Mouse (Mus musculus): ENCODE results near the gene Olr1. TPM values are rescaled to one million over a fixed set of nuclear protein-coding genes. Genes with fewer than 3 reads are reported as not detected.
"Not testable (repeated sequence)": the region's sequence is repeated elsewhere in the genome, so short reads cannot be mapped to it uniquely, and the experiment has no call there.

The Olr1 gene
- polyA plus RNA-seq, 1 experiment from 2014 or later = 0.15 TPM

GRCm38 (mm10) chr6:129515068-129515467 lies 8.1 kb upstream of the Olr1 start:
- no peak for ATAC-seq (ENCODE audit: low read depth)
- no peak overlapping the region for H3K9ac ChIP-seq (ENCODE audit: low read length)
- no peak overlapping the region for H3K4me3 ChIP-seq (ENCODE audit: low read length)
- no peak overlapping the region for H3K4me2 ChIP-seq (ENCODE audit: low read depth, low read length)
- no peaks in the 10 kb centered on the region for H3K27me3 ChIP-seq (ENCODE audit: control insufficient read depth, insufficient read depth, low read depth, low read length)
- H3K36me3 ChIP-seq (ENCODE audit: control insufficient read depth, insufficient read depth, low read length) = no peaks in the 10 kb centered on the region
- WGBS = 71% methylated on average over 3 of the region's 3 CpGs
- H3K9me3 ChIP-seq (ENCODE audit: control insufficient read depth, low read length) = no peaks in the 10 kb centered on the region
- no peak overlapping the region for H3K27ac ChIP-seq (ENCODE audit: low read length)
- peaks cover 12% of the 10 kb centered on the region for H3K4me1 ChIP-seq (replicated peaks; ENCODE audit: control insufficient read depth, insufficient read depth, low read length)

DNA sequence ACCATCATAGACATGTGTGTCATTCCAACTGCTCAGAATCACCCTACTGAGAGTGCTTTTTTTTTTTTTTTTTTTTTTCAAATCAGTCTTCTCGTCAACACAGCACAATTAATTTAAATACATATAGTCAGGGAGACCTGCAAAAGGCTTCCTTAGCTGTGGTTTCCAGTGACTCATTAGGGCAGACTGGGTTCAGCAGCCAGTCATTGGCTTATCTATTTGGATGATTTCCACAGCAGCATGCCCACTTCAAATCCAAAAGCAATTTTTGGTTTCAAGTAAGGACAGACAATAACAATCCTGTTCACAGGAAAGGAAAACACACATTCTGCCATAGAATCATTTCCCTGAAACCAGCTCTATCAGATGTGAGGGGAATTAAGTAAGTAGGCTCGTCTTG lies 7.4 kb upstream of the Olr1 start:
- no peaks in the 10 kb centered on the region for H3K9me3 ChIP-seq (ENCODE audit: control insufficient read depth, low read length)
- H3K9ac ChIP-seq (ENCODE audit: low read length) = no peak overlapping the region
- no peak overlapping the region for H3K27ac ChIP-seq (ENCODE audit: low read length)
- H3K27me3 ChIP-seq (ENCODE audit: control insufficient read depth, insufficient read depth, low read depth, low read length) = no peaks in the 10 kb centered on the region
- 48% methylated on average over 2 of the region's 2 CpGs for WGBS
- no peaks in the 10 kb centered on the region for H3K36me3 ChIP-seq (ENCODE audit: control insufficient read depth, insufficient read depth, low read length)
- no peak for ATAC-seq (ENCODE audit: low read depth)
- no peak overlapping the region for H3K4me3 ChIP-seq (ENCODE audit: low read length)
- H3K4me2 ChIP-seq (ENCODE audit: low read depth, low read length) = no peak overlapping the region
- peaks cover 12% of the 10 kb centered on the region for H3K4me1 ChIP-seq (replicated peaks; ENCODE audit: control insufficient read depth, insufficient read depth, low read length)

- Histone ChIP-seq H3K4me1 (replicated peaks; ENCODE audit: control insufficient read depth, insufficient read depth, low read length) (peaks cover 12% of the 10 kb centered on the region), H3K4me2 (ENCODE audit: low read depth, low read length) (no peak overlapping the region), H3K4me3 (ENCODE audit: low read length) (no peak overlapping the region), H3K9me3 (ENCODE audit: control insufficient read depth, low read length) (no peaks in the 10 kb centered on the region), H3K27me3 (ENCODE audit: control insufficient read depth, insufficient read depth, low read depth, low read length) (no peaks in the 10 kb centered on the region), H3K9ac (ENCODE audit: low read length) (no peak overlapping the region), H3K27ac (ENCODE audit: low read length) (peak overlapping the region; percentile 71), H3K36me3 (ENCODE audit: control insufficient read depth, insufficient read depth, low read length) (no peaks in the 10 kb centered on the region)
- peak; percentile 86 for ATAC-seq (ENCODE audit: low read depth)
- 10% methylated on average over 1 of the region's 1 CpGs for WGBS
These were observed 6.4 kb upstream of the Olr1 start for GRCm38 (mm10) chr6:129513409-129513808.

DNA sequence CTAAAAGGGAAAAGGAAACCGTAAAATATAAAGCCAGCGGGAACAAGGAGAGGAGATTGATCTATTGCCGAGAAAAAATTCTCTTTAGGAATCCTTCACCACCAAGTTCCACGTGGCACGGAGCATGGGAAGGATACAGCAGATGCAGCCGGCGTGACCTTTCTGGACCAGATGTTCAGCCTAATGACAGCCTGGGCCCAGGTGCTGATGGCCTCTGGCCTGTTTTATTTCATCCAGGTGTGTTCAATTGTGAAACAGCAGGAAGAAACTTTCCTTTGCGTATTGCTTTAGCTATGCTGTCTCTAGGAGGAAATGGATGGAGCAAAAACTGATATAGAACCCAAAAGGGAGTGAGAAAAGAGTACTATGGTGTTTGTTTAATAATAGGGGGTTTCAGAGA lies 5.9 kb upstream of the Olr1 start:
- Histone ChIP-seq H3K4me3 (ENCODE audit: low read length) (no peak overlapping the region), H3K4me2 (ENCODE audit: low read depth, low read length) (no peak overlapping the region; the same call in 1 of the 2 replicates), H3K4me1 (replicated peaks; ENCODE audit: control insufficient read depth, insufficient read depth, low read length) (peaks cover 12% of the 10 kb centered on the region), H3K9me3 (ENCODE audit: control insufficient read depth, low read length) (no peaks in the 10 kb centered on the region), H3K36me3 (ENCODE audit: control insufficient read depth, insufficient read depth, low read length) (no peaks in the 10 kb centered on the region), H3K27me3 (ENCODE audit: control insufficient read depth, insufficient read depth, low read depth, low read length) (no peaks in the 10 kb centered on the region), H3K9ac (ENCODE audit: low read length) (no peak overlapping the region), H3K27ac (ENCODE audit: low read length) (no peak overlapping the region)
- no peak for ATAC-seq (ENCODE audit: low read depth)
- whole genome bisulfite sequencing = 53% methylated on average over 8 of the region's 8 CpGs

DNA sequence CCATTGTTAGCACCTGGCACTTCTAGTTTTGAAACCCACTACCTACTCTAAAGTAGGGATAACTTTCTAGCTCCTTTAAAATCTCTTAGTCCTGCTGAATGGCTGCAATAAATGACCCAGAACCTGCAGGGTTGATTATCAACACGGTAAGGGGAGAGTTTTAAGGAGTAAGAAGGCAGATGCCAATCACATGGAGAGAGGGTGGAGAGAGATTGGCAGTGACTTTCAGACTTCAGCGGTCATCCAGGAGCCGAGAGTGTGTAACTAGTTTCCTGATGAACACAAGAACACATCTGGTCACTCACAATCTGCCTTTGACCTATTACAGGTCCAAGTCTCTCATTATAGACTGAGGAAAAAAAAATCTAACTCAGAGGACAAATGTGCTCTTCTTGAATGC lies 5.4 kb upstream of the Olr1 start, which contains the start of gene Tmem52b:
Gene Tmem52b, plus strand, starts transcription at position 189 of the 400 bp plus-strand sequence.
- 51% methylated on average over 3 of the region's 3 CpGs for WGBS
- Histone ChIP-seq H3K27me3 (ENCODE audit: control insufficient read depth, insufficient read depth, low read depth, low read length) (no peaks in the 10 kb centered on the region), H3K4me2 (ENCODE audit: low read depth, low read length) (no peak within 1 kb of the TSS; the same call in 1 of the 2 replicates), H3K9me3 (ENCODE audit: control insufficient read depth, low read length) (no peaks in the 10 kb centered on the region), H3K36me3 (ENCODE audit: control insufficient read depth, insufficient read depth, low read length) (no peaks in the 10 kb centered on the region), H3K4me1 (replicated peaks; ENCODE audit: control insufficient read depth, insufficient read depth, low read length) (peaks cover 12% of the 10 kb centered on the region), H3K4me3 (ENCODE audit: low read length) (no peak within 1 kb of the TSS), H3K9ac (ENCODE audit: low read length) (no peak within 1 kb of the TSS), H3K27ac (ENCODE audit: low read length) (no peak within 1 kb of the TSS)
- ATAC-seq (ENCODE audit: low read depth) = no peak

GRCm38 (mm10) chr6:129510120-129510911 lies 3.4 kb upstream of the Olr1 start:
- WGBS = 58% methylated on average over 6 of the region's 6 CpGs
- H3K4me1 ChIP-seq (replicated peaks; ENCODE audit: control insufficient read depth, insufficient read depth, low read length) = peaks cover 12% of the 10 kb centered on the region
- H3K9me3 ChIP-seq (ENCODE audit: control insufficient read depth, low read length) = no peaks in the 10 kb centered on the region
- H3K36me3 ChIP-seq (ENCODE audit: control insufficient read depth, insufficient read depth, low read length) = no peaks in the 10 kb centered on the region
- H3K9ac ChIP-seq (ENCODE audit: low read length) = no peak overlapping the region
- no peak for ATAC-seq (ENCODE audit: low read depth)
- no peak overlapping the region for H3K27ac ChIP-seq (ENCODE audit: low read length)
- no peaks in the 10 kb centered on the region for H3K27me3 ChIP-seq (ENCODE audit: control insufficient read depth, insufficient read depth, low read depth, low read length)
- no peak overlapping the region for H3K4me3 ChIP-seq (ENCODE audit: low read length)
- no peak overlapping the region for H3K4me2 ChIP-seq (ENCODE audit: low read depth, low read length)

DNA sequence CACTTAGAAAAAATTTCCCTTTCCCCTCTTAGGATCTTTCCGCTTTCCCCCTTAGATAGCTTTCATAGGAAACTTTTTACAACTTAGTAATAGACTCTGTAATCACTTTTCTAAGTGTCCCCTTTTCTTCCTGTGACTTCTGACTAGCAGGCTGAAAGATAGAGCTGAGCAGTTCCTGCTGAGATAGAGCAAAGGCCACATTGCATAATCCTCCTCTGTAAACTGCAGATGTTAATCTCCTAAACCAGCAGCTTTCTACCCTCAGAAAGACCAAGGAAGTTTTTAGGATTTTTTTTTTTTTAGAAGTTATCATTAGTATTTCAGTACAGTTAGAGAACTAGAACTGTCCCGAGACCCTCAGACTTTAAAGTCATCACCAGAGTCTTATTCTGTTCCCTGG lies 3.5 kb downstream of the Olr1 start:
- WGBS = 83% methylated on average over 2 of the region's 2 CpGs

DNA sequence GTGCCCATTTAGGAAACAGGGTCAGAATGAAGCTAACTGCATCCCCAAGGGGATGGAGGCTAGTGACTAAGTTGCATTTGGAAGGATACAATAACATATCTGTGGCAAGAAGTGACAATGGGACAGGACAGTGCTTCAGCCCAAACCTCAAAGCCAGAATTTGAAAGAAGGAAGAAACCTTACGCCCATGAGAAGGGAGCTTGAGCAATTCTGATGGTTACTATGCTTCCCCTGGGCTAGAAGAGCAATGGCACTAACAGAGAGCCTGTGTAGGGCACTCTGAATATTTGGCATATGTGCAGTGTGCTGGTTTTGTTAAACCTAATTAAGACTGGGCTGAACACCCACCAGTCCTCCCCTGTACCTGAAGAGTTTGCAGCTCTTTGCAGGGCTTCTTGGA lies 7.4 kb downstream of the Olr1 start:
- not testable (repeated sequence) for H3K27me3 ChIP-seq (ENCODE audit: control insufficient read depth, insufficient read depth, low read depth, low read length); H3K9ac ChIP-seq (ENCODE audit: low read length); H3K4me3 ChIP-seq (ENCODE audit: low read length); ATAC-seq (ENCODE audit: low read depth); H3K4me2 ChIP-seq (ENCODE audit: low read depth, low read length); H3K27ac ChIP-seq (ENCODE audit: low read length); H3K36me3 ChIP-seq (ENCODE audit: control insufficient read depth, insufficient read depth, low read length); H3K9me3 ChIP-seq (ENCODE audit: control insufficient read depth, low read length); H3K4me1 ChIP-seq (replicated peaks; ENCODE audit: control insufficient read depth, insufficient read depth, low read length)
- WGBS = 85% methylated on average over 1 of the region's 1 CpGs

More for the DNA sequence above, 3.5 kb downstream of the Olr1 start:
- Histone ChIP-seq H3K4me3 (ENCODE audit: low read length) (no peak overlapping the region), H3K9me3 (ENCODE audit: control insufficient read depth, low read length) (no peaks in the 10 kb centered on the region; the same call in 1 of the 2 replicates), H3K4me1 (replicated peaks; ENCODE audit: control insufficient read depth, insufficient read depth, low read length) (no peaks in the 10 kb centered on the region), H3K27ac (ENCODE audit: low read length) (no peak overlapping the region), H3K27me3 (ENCODE audit: control insufficient read depth, insufficient read depth, low read depth, low read length) (no peaks in the 10 kb centered on the region), H3K9ac (ENCODE audit: low read length) (no peak overlapping the region), H3K4me2 (ENCODE audit: low read depth, low read length) (no peak overlapping the region), H3K36me3 (ENCODE audit: control insufficient read depth, insufficient read depth, low read length) (no peaks in the 10 kb centered on the region)
- ATAC-seq (ENCODE audit: low read depth) = no peak

DNA sequence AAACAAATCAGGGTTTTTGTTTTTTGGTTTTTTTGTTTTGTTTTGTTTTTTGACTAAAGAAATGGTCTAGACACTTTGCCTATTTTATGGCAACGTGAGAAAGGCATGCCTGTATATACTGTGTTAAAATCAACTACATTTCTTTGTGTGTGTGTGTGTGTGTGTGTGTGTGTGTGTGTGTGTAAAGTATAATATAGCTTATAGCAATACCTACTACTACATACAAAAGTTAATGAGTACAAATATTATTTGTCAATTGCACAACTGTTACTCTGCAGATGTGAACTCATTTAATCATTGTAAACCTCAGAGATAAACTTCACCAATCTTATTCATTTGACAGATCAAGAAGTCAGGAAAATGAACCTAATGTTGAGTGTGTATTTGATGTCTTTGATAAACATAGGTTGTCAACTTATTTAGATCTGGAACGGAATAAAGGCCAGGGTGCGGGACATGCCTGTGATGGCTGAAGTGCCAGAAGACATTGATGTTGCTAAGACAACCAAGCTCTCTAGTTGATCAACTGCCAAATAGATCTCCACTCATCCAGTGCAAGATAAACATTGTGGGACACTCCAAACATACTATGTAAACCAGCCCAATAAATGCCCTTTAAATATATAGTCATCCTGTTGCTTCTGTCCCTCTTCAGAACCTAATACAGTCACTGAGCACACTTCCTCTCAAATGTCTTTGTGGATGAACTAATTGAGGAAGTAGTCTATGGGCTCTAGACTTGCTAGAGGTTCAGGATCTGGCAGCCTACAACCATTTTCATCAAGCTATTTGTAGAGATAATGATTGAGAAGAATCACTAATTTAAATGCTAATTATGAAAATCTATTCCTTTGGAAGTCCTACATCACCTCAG lies 9.4 kb downstream of the Olr1 start:
- no peaks in the 10 kb centered on the region for H3K36me3 ChIP-seq (ENCODE audit: control insufficient read depth, insufficient read depth, low read length)
- WGBS = 37% methylated on average over 3 of the region's 3 CpGs
- no peaks in the 10 kb centered on the region for H3K27me3 ChIP-seq (ENCODE audit: control insufficient read depth, insufficient read depth, low read depth, low read length)
- H3K27ac ChIP-seq (ENCODE audit: low read length) = no peak overlapping the region
- H3K9me3 ChIP-seq (ENCODE audit: control insufficient read depth, low read length) = no peaks in the 10 kb centered on the region
- H3K9ac ChIP-seq (ENCODE audit: low read length) = no peak overlapping the region
- H3K4me2 ChIP-seq (ENCODE audit: low read depth, low read length) = no peak overlapping the region
- H3K4me3 ChIP-seq (ENCODE audit: low read length) = no peak overlapping the region
- H3K4me1 ChIP-seq (replicated peaks; ENCODE audit: control insufficient read depth, insufficient read depth, low read length) = no peaks in the 10 kb centered on the region
- peak; percentile 43; the same call in 1 of the 2 replicates for ATAC-seq (ENCODE audit: low read depth)

Measured in lung, embryonic 16.5 days (tissue).